Mouse (Mus musculus) MEL-GATA-1-ER (cell line): Measurements from ENCODE around the gene Eif3l.
A peak's percentile ranks its signal among the peaks of the same experiment; 100 is the strongest.

Source experiments
- DNase-seq: peaks from one replicate; pipeline ENCODE4 v3.0.0-alpha.2; 2012; ENCODE audit warnings: low read depth; ENCODE audit errors: extremely low read depth

Gene Eif3l

DNA sequence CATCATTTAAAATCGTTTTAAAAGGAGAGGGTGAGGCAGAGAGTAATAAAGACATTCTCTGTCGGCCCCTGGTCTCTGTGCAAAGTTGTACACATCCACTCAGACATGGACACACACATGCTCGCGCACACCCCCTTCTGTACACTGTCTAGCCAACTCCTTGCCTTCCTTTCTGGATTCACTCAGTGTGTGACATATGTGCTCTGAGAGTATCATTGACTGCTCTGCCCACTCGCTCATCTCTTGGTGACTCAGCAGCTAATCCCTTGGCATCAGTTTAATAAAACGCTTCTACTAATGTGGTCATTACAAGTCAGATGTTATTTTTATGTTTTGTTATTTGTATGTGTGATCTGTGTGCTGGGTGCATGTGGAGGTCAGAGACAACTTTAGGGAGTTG lies 17.3 kb downstream of the Eif3l start:
- DNase-seq: no peak

GRCm38 (mm10) chr15:79093083-79093839 lies 18.3 kb downstream of the Eif3l start:
- DNase-seq: no peak

- DNase-seq: no peak
Observed at GRCm38 (mm10) chr15:79095483-79095882, 20.5 kb downstream of the Eif3l start.

GRCm38 (mm10) chr15:79096556-79096955 lies 21.6 kb downstream of the Eif3l start:
- no peak for DNase-seq

DNA sequence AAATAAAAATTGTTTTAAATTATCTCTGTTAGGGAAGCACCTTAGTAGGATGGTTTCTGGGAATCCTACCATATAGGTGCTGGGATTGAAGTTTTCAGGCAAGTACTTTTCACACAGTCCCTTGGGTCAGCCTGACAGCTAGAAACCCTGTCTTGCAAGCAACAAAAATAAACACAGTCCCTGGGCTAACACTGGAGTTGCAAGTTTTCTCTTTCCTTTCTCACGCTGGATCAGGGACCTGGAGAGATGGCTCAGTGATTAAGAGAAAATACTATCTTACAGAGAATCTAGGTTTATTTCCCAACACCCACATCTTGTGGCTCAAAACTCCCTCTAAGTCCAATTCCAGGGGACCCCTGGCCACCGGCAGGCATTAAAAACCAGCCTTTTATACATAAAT lies 22.2 kb downstream of the Eif3l start:
- DNase-seq: no peak

DNA sequence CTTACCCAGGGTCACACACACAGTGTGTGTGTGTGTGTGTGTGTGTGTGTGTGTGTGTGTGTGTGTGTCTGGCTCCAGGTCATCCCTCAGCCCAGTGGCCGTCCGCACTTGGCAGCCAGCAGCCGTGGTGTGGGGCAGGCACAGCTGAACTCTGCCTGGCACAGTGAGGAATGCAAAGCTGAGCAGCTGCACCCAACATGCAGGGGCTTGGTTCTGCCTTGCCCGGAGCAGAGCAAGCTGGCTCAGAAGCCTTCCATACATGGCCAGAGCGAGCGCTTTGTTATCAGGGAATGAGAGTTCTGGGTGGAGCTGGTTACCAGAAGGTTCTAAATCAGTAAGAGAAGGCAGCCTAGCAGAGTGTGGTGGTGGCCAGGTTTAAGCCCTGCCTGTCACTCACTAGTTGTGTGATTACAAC lies 22.6 kb downstream of the Eif3l start:
- no peak for DNase-seq

DNA sequence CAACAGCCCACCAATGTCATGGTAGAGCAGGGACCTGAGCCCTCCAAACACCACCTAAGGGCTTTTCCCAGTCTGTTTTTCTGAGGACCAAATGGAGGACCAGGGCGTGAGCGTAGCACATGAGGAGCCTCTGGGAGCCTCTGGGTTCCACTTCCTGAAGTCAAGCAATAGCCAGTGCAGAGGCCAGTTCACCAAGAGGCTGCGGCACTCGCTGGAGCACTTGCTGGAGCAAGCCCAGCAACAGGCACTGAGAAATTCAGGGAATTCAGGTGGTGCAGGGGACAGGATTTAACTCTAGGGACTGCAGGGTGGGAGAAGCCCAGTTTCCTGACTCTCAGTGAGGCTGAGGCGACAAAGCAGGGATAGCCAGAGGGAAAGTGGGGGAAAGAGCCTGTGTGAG lies 23.2 kb downstream of the Eif3l start:
- no peak for DNase-seq

GRCm38 (mm10) chr15:79098868-79099267 lies 23.9 kb downstream of the Eif3l start:
- no peak for DNase-seq

- DNase-seq: no peak
Observed at GRCm38 (mm10) chr15:79099456-79099855, 24.5 kb downstream of the Eif3l start.

DNA sequence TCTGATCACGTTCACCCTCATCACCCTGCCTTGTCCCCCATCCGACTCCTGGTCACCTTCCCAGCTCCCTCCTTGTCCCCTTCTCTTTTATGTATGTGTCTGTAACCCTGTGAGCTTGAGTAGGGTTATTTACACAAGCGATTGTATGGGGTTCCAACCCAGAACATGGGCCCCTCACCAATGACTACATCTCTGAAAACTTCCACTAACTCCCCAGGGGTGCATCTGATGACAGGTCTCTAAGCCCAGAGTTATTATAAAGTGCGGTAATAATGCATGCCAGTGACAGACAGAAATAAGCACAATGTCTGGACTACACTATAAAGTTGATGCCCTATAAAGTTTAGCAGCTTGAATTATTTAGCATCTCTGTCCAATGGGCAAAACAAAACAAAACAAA lies 25.4 kb downstream of the Eif3l start:
- no peak for DNase-seq

GRCm38 (mm10) chr15:79101531-79101930 lies 26.6 kb downstream of the Eif3l start:
- no peak for DNase-seq

GRCm38 (mm10) chr15:79103264-79103663 lies 28.3 kb downstream of the Eif3l start:
- no peak for DNase-seq

DNA sequence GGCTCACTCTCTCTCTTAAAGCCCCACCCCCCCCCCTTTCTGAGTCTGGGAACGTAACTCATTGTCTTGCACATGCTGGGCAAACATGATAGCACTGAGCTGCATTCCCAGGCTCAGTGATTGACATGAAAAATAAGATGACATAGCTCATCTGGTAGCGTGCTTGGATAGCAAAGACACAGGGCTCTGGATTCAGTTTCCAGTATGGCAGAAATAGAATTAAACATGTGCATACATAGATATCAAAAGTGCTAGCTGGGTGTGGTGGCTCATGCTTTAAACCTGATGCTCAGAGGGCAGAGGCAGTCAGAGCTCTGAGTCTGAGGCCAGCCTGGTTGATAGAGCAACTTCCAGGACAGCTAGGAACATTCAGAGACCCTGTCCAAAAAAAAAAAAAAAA lies 30.8 kb downstream of the Eif3l start:
- no peak for DNase-seq

DNA sequence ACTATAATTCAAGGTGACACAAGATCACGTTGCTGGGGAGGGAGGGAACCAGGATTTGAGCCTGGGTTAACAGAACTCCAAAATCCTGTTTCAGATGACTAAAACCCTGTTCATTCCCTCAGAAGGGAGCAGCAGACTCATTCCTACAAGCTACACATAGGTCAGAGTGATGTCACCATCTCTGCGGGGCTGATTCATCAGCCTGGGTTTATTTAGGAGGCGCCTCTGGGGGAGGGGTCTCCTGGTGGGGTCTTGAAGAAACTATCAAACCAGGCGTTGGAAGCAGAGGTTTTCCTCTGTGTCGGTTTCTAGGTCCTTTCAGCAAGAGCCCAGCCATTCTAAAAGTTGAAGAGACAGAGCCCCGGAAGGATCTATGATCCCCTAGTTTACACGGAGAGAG lies 33.0 kb downstream of the Eif3l start:
- DNase-seq: no peak

GRCm38 (mm10) chr15:79108421-79109320 lies 33.7 kb downstream of the Eif3l start, which contains the start of gene Micall1:
Gene Micall1, plus strand, starts transcription at chr15:79108898.
- DNase-seq: peak; percentile 54

DNA sequence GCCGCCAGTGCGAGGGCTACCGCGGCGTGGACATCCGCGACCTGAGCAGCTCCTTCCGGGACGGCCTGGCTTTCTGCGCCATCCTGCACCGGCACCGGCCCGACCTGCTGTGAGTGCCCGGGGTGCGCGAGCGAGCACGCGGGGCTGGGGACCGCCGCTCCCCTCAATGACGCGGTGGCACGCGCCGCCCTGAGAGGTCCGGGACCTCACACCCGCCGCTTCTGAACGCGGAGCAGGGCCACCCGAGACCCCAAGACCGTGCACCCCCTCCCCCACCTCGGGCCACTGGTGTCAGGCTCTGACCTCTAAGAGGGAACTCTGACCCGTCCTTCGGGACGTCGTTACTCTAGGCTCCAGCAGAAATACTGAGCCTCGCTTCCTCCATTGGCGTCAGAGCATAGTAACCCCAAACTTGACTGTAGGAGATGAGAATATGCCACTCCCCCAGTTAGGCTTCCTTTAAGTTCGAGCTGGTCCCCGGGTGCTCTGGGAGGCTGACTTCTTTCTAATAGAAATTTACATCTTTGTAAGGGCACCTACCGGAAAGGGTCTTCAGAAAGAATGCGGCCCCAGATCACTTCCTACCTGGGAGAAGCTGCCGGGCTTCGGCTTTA lies 34.4 kb downstream of the Eif3l start:
- peak; percentile 56 for DNase-seq

DNA sequence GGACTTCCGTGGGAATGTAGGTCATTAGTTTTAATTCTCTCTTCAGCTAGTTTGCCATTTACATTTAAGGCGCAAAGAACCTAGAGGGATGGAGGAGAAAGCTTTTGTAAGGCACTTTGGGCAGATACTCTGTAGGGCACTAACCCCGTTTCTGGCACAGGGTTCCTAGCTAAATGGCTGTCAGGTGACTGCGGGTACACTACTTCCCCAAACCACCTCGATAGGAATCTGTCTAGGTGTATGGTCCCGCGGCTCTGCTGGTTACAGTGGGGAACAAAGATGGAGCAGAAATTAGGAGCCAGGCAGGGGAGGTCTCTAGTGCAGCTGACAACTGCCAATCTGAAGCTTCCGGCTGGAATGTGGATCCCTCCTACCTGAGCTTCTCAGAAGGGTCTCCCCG lies 35.1 kb downstream of the Eif3l start:
- DNase-seq: no peak

GRCm38 (mm10) chr15:79110528-79110927 lies 35.5 kb downstream of the Eif3l start:
- DNase-seq: no peak

GRCm38 (mm10) chr15:79111774-79112173 lies 36.8 kb downstream of the Eif3l start:
- no peak for DNase-seq

- DNase-seq: no peak
Observed at GRCm38 (mm10) chr15:79115276-79115675, 40.3 kb downstream of the Eif3l start.

GRCm38 (mm10) chr15:79119491-79119890 lies 44.5 kb downstream of the Eif3l start:
- DNase-seq: no peak

DNA sequence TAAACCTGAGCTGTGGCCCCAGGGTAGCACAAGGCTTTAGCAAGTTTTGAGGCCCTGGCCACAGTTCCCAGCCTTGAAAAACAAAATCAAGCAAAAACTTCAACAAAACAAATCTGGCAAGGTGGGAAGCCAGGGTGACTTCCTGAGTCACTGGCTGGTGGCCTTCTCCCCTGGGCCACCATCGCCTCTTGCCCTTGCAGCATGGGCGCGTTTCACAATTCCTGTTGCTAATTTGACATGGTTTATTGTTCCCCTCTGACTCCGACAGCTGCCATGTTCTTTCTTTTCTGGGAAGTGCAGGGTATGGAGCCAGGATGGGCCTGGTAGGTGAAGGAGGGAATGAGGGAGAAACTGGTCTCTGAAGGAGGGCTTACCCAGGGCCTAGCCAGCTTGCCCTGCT lies 47.1 kb downstream of the Eif3l start:
- DNase-seq: no peak
